Mouse (Mus musculus) myocyte (in vitro differentiated cells): Measurements from ENCODE around the gene Mfng. TPM values are rescaled to one million over a fixed set of nuclear protein-coding genes. Genes with fewer than 3 reads are reported as not detected.

Source experiments
- H3K27me3 ChIP-seq: one replicate; pipeline ENCODE4 v1.6.1; 2011; ENCODE audit not compliant: control insufficient read depth, insufficient read depth, insufficient read length
- H3K36me3 ChIP-seq: one replicate; pipeline ENCODE4 v1.6.1; 2011; ENCODE audit not compliant: control insufficient read depth, insufficient read depth
- H3K4me2 ChIP-seq: one replicate; pipeline ENCODE4 v1.6.1; 2011; ENCODE audit warnings: low read depth, control low read depth
- H3K4me3 ChIP-seq: one replicate; pipeline ENCODE4 v1.5.1; 2011; ENCODE audit warnings: mild to moderate bottlenecking, control low read depth, moderate library complexity
- H3K79me2 ChIP-seq: one replicate; pipeline ENCODE4 v1.6.1; 2011; ENCODE audit not compliant: control insufficient read depth, insufficient read depth
- H3ac ChIP-seq: one replicate; pipeline ENCODE4 v1.6.1; 2011; ENCODE audit not compliant: control insufficient read depth, insufficient read length
- CEBPB ChIP-seq: IDR thresholded peaks from 2 replicates; pipeline ENCODE4 v1.6.1; 2011; ENCODE audit warnings: mild to moderate bottlenecking, moderate library complexity; ENCODE audit not compliant: poor library complexity, insufficient read depth, severe bottlenecking
- E2F4 ChIP-seq: IDR thresholded peaks from one replicate; pipeline ENCODE4 v1.6.1; 2011; ENCODE audit warnings: mild to moderate bottlenecking, control low read depth, moderate library complexity; ENCODE audit not compliant: insufficient read depth
- MAX ChIP-seq: IDR thresholded peaks from one replicate; pipeline ENCODE4 v1.6.1; 2011; ENCODE audit warnings: low read depth, mild to moderate bottlenecking, control low read depth
- MYOD1 ChIP-seq, 3 experiments: IDR thresholded peaks; one replicate each; pipeline ENCODE4 v1.6.1; 2011; ENCODE audit warnings: control low read depth in 2 of 3, low read depth in 2 of 3, mild to moderate bottlenecking in 2 of 3, moderate library complexity in 1 of 3; ENCODE audit not compliant: insufficient read length in 2 of 3, control insufficient read depth in 1 of 3
- MYOG ChIP-seq, 3 experiments: IDR thresholded peaks; one replicate each; pipeline ENCODE4 v1.6.1; 2011; ENCODE audit warnings: control low read depth in 2 of 3, low read depth in 2 of 3, mild to moderate bottlenecking in 2 of 3; ENCODE audit not compliant: insufficient read length in 2 of 3, control insufficient read depth in 1 of 3, insufficient read depth in 1 of 3
- POLR2A ChIP-seq: IDR thresholded peaks from one replicate; pipeline ENCODE4 v1.6.1; 2011; ENCODE audit warnings: low read depth, mild to moderate bottlenecking, control low read depth, moderate library complexity; ENCODE audit not compliant: insufficient read length
- POLR2AphosphoS2 ChIP-seq: IDR thresholded peaks from one replicate; pipeline ENCODE4 v1.6.1; 2011; ENCODE audit warnings: low read depth, control low read depth; ENCODE audit not compliant: insufficient read length
- REST ChIP-seq: IDR thresholded peaks from one replicate; pipeline ENCODE4 v1.6.1; 2011; ENCODE audit warnings: mild to moderate bottlenecking, control low read depth, moderate library complexity; ENCODE audit not compliant: insufficient read depth, insufficient read length
- SRF ChIP-seq: IDR thresholded peaks from one replicate; pipeline ENCODE4 v1.6.1; 2011; ENCODE audit warnings: low read depth; ENCODE audit not compliant: control insufficient read depth, insufficient read length
- TCF12 ChIP-seq: IDR thresholded peaks from one replicate; pipeline ENCODE4 v1.6.1; 2011; ENCODE audit warnings: mild to moderate bottlenecking, control low read depth; ENCODE audit not compliant: poor library complexity, insufficient read depth, severe bottlenecking
- TCF3 ChIP-seq: IDR thresholded peaks from one replicate; pipeline ENCODE4 v1.6.1; 2011; ENCODE audit warnings: low read depth, control low read depth; ENCODE audit not compliant: insufficient read length
- USF1 ChIP-seq: IDR thresholded peaks from one replicate; pipeline ENCODE4 v1.6.1; 2011; ENCODE audit warnings: low read depth, mild to moderate bottlenecking, control low read depth, moderate library complexity
- polyA plus RNA-seq: library from polyadenylated mRNA; unstranded; fragments of >200 nt; fragmentation: generic; extraction: Trizol; gene quantifications from one replicate; pipeline ENCODE4 v1.2.1, GENCODE M21; 2012; ENCODE audit warnings: missing spikeins

The Mfng gene
- polyA plus RNA-seq, 1 experiment, result 0.06 TPM

GRCm38 (mm10) chr15:78804326-78804725 is 31.1 kb upstream of the Mfng start:
- Histone ChIP-seq H3K4me3 (no peak overlapping the region), H3K27me3 (peaks cover 24% of the 10 kb centered on the region), H3ac (no peak overlapping the region), H3K36me3 (no peaks in the 10 kb centered on the region), H3K4me2 (no peak overlapping the region), H3K79me2 (no peaks in the 10 kb centered on the region)
- no peak for TF ChIP-seq POLR2A
- TF ChIP-seq SRF, result no peak
- TF ChIP-seq CEBPB, result no peak
- TF ChIP-seq POLR2AphosphoS2, result no peak
- no peak for TF ChIP-seq USF1
- TF ChIP-seq MYOG (IDR thresholded peaks at IDR 0.05; ENCODE audit: control insufficient read depth in 1 of 3, insufficient read depth in 1 of 3, insufficient read length in 2 of 3, low read depth in 2 of 3), result no peak
- no peak for TF ChIP-seq E2F4
- no peak for TF ChIP-seq TCF3
- TF ChIP-seq MAX, result no peak
- TF ChIP-seq REST, result no peak
- no peak for TF ChIP-seq TCF12
- TF ChIP-seq MYOD1 (IDR thresholded peaks at IDR 0.05; ENCODE audit: control insufficient read depth in 1 of 3, insufficient read length in 2 of 3, low read depth in 2 of 3), result no peak

- Histone ChIP-seq H3K36me3 (no peaks in the 10 kb centered on the region), H3ac (no peak overlapping the region), H3K4me2 (peak overlapping the region; percentile 86), H3K27me3 (peaks cover 24% of the 10 kb centered on the region), H3K4me3 (no peak overlapping the region), H3K79me2 (no peaks in the 10 kb centered on the region)
- no peak for TF ChIP-seq USF1
Measured at GRCm38 (mm10) chr15:78803499-78803900, 30.2 kb upstream of the Mfng start.

DNA sequence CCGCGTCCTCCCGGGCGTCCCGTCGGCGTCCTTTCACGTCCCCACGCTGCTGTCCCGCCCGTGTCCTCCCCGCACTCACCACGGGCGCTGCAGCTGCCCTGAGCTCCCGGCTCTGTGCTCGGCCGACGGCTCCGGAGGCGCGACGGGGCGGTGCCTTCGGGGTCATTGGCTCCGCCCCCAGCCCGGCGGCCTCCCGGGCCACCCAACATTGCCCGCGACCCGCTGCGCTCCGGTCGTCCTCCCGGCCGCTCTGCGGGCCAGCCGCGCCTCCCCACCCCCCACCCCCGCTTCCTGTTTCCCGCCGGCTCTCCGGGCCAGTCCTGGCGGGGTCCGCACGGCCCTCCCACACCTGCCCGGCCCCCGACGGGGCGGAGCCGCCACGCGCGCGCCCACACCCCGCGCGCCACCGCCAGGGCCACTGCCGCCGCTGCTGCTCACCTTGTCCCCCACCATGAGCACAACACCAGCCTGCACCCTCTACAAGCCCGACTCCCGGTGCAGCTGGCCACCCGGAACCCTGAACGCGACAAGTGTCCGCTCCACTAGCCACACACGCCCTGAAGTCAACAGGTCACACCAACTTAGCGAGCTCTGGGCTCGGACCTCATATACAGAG is 29.6 kb upstream of the Mfng start, which contains the start of gene Card10:
Gene Card10 (minus strand): TSS at position 267 of the 616 bp plus-strand sequence.
- Histone ChIP-seq H3K36me3 (no peaks in the 10 kb centered on the region), H3K4me3 (peak within 1 kb of the TSS; percentile 16), H3ac (peak within 1 kb of the TSS; percentile 8), H3K27me3 (peaks cover 24% of the 10 kb centered on the region), H3K79me2 (no peaks in the 10 kb centered on the region), H3K4me2 (peak within 1 kb of the TSS; percentile 86)
- TF ChIP-seq REST (no peak), CEBPB (no peak), MYOD1 (IDR thresholded peaks at IDR 0.05; ENCODE audit: control insufficient read depth in 1 of 3, insufficient read length in 2 of 3, low read depth in 2 of 3) (peak in 2 of 3 experiments; percentile 41 to 46), MAX (no peak), TCF12 (no peak), TCF3 (peak; percentile 2), POLR2A (peak; percentile 67), MYOG (IDR thresholded peaks at IDR 0.05; ENCODE audit: control insufficient read depth in 1 of 3, insufficient read depth in 1 of 3, insufficient read length in 2 of 3, low read depth in 2 of 3) (peak in 2 of 3 experiments; percentile 53 to 65), E2F4 (no peak), SRF (no peak)

DNA sequence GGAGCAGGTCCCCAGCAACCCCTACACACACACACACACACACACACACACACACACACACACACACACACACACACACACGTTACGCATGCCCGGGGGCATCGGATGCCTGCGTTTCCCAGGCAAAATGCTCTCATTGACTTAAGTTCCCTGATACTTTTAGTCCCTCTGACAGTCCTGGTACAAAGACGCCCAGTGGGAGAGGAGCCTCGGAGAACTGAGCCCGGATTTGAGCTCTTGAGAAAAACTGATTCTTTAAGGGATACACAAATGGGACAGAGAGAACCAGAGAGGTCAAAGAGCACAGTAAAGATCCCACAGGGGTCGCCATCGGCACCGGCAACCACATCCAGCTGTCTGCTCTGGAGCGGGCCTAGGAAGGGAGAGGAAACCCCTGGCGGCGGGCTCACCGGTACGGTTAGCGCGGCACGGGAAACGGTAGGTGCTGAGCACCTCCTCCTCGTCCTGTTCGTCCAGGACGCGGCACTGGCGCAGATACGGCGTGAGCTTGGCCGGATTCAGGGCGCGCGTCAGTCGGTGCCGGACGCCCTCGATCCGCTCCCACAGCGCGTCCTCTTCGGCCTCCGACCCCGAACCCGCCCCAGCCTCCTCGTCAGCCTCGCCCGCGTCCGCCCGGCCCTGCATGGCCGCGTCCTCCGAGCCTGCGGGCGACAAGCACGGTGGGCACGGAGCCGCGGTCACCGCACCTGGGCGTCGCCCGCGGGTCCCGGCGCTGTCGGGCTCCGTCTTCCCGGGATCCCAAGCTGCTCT is 28.9 kb upstream of the Mfng start:
- Histone ChIP-seq H3ac (peak overlapping the region; percentile 8), H3K4me3 (peak overlapping the region; percentile 16), H3K79me2 (no peaks in the 10 kb centered on the region), H3K4me2 (peak overlapping the region; percentile 86), H3K27me3 (peaks cover 24% of the 10 kb centered on the region), H3K36me3 (no peaks in the 10 kb centered on the region)
- TF ChIP-seq REST, result no peak
- TF ChIP-seq MYOG (IDR thresholded peaks at IDR 0.05; ENCODE audit: control insufficient read depth in 1 of 3, insufficient read depth in 1 of 3, insufficient read length in 2 of 3, low read depth in 2 of 3), result peak in 1 of 3 experiments; percentile 40
- peak in 2 of 3 experiments; percentile 14 to 16 for TF ChIP-seq MYOD1 (IDR thresholded peaks at IDR 0.05; ENCODE audit: control insufficient read depth in 1 of 3, insufficient read length in 2 of 3, low read depth in 2 of 3)
- TF ChIP-seq USF1, result no peak

DNA sequence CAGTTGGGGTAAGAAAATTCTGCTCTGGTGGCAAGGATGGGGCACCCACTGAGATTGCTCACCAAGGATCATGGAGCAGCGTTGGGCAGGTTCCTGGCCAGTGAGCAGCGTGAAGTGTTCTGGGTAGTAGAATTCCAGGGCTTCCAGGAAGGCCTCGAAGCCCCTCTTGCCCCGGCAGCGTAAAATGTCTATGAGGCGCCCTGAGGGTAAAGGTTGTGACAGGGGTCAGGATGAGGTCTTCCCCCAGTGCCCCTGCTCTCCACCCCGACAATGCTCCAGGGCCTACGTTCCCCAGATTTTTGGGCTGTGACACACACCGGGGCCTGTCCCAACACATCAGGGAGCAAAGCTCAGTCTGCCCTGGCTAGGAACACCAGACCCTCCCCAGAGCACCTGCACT is 28.3 kb upstream of the Mfng start:
- Histone ChIP-seq H3K36me3 (no peaks in the 10 kb centered on the region), H3K79me2 (no peaks in the 10 kb centered on the region), H3K4me2 (peak overlapping the region; percentile 86), H3ac (peak overlapping the region; percentile 8), H3K4me3 (peak overlapping the region; percentile 16), H3K27me3 (peaks cover 24% of the 10 kb centered on the region)
- TF ChIP-seq POLR2AphosphoS2 (no peak), POLR2A (no peak), REST (no peak), MYOG (IDR thresholded peaks at IDR 0.05; ENCODE audit: control insufficient read depth in 1 of 3, insufficient read depth in 1 of 3, insufficient read length in 2 of 3, low read depth in 2 of 3) (no peak), E2F4 (no peak), CEBPB (no peak), MYOD1 (IDR thresholded peaks at IDR 0.05; ENCODE audit: control insufficient read depth in 1 of 3, insufficient read length in 2 of 3, low read depth in 2 of 3) (no peak), TCF12 (no peak), TCF3 (no peak), MAX (no peak), SRF (no peak), USF1 (no peak)
